Mouse (Mus musculus) liver, embryonic 11.5 days (tissue): ENCODE results near the gene Cptp. TPM values are rescaled to one million over a fixed set of nuclear protein-coding genes. Genes with fewer than 3 reads are reported as not detected.

Experiments used
- microRNA-seq: library from miRNA; unstranded; fragments of <30 nt; microRNA quantifications from one replicate; pipeline ENCODE4, GENCODE M21; 2017; ENCODE audit warnings: borderline number of aligned reads
- polyA plus RNA-seq: library from polyadenylated mRNA; unstranded; fragments of >200 nt; fragmentation: Nextera tagmentation; extraction: Ambion mirVana; gene quantifications from 2 replicates; pipeline ENCODE4 v1.2.1, GENCODE M21; 2014

Gene Cptp
- polyA plus RNA-seq, 1 experiment from 2014 or later = 16.4 TPM

Small RNA genes lying within 50 kb of the gene (microRNA-seq; reads per million reads assigned to microRNA genes)
- gene Gm22991 = not detected

Other genes starting within 250 kb of the Cptp start
- 57.9 and 64.9 TPM in 2 replicates for gene Cdk11b, start 244.6 kb downstream of the Cptp start, polyA plus RNA-seq
- gene Gm10563, start 224.0 kb downstream of the Cptp start, polyA plus RNA-seq = not detected in 2 replicates
- 13.6 and 13.7 TPM in 2 replicates for gene Mmp23, start 216.1 kb downstream of the Cptp start, polyA plus RNA-seq
- 10.4 and 12.2 TPM in 2 replicates for gene Mib2, start 200.2 kb downstream of the Cptp start, polyA plus RNA-seq
- gene Fndc10, start 175.1 kb downstream of the Cptp start, polyA plus RNA-seq = 0.86 and 1.4 TPM in 2 replicates
- 122 and 125 TPM in 2 replicates for gene Ssu72, start 164.6 kb downstream of the Cptp start, polyA plus RNA-seq
- 0.69 and 0.70 TPM in 2 replicates for gene Tmem240, start 134.6 kb downstream of the Cptp start, polyA plus RNA-seq
- gene Atad3a, start 108.3 kb downstream of the Cptp start, polyA plus RNA-seq = 156 and 161 TPM in 2 replicates
- gene Vwa1, start 94.7 kb downstream of the Cptp start, polyA plus RNA-seq = 1.2 and 1.3 TPM in 2 replicates
- gene Tmem88b, start 83.6 kb downstream of the Cptp start, polyA plus RNA-seq = 0.25 and 0.39 TPM in 2 replicates
- gene Ankrd65, start 79.0 kb downstream of the Cptp start, polyA plus RNA-seq = not detected in 2 replicates
- 312 and 326 TPM in 2 replicates for gene Mrpl20, start 66.6 kb downstream of the Cptp start, polyA plus RNA-seq
- 132 and 140 TPM in 2 replicates for gene Ccnl2, start 57.0 kb downstream of the Cptp start, polyA plus RNA-seq
- 199 and 212 TPM in 2 replicates for gene Aurkaip1, start 38.2 kb downstream of the Cptp start, polyA plus RNA-seq
- 14.9 and 16.6 TPM in 2 replicates for gene Mxra8, start 29.8 kb downstream of the Cptp start, polyA plus RNA-seq
- gene Dvl1, start 22.0 kb downstream of the Cptp start, polyA plus RNA-seq = 7.0 and 11.0 TPM in 2 replicates
- gene Tas1r3, start 6.1 kb downstream of the Cptp start, polyA plus RNA-seq = 0.22 and 0.26 TPM in 2 replicates
- 79.3 and 86.8 TPM in 2 replicates for gene Ints11, start 106 bp upstream of the Cptp start, polyA plus RNA-seq
- gene Pusl1, start 22.3 kb upstream of the Cptp start, polyA plus RNA-seq = 48.5 and 49.1 TPM in 2 replicates
- gene Acap3, start 22.4 kb upstream of the Cptp start, polyA plus RNA-seq = 16.1 and 17.9 TPM in 2 replicates
- gene Ube2j2, start 74.4 kb upstream of the Cptp start, polyA plus RNA-seq = 123 TPM in 2 replicates
- gene C1qtnf12, start 92.9 kb upstream of the Cptp start, polyA plus RNA-seq = 56.9 and 59.0 TPM in 2 replicates
- 12.1 and 13.0 TPM in 2 replicates for gene B3galt6, start 123.2 kb upstream of the Cptp start, polyA plus RNA-seq
- 130 TPM in 2 replicates for gene Sdf4, start 123.4 kb upstream of the Cptp start, polyA plus RNA-seq
- 0.85 TPM in 1 of 2 replicates, not detected in the other for gene Tnfrsf4, start 144.4 kb upstream of the Cptp start, polyA plus RNA-seq
- gene Tnfrsf18, start 156.7 kb upstream of the Cptp start, polyA plus RNA-seq = 0.92 and 1.0 TPM in 2 replicates
- gene Ttll10, start 190.0 kb upstream of the Cptp start, polyA plus RNA-seq = 0.12 and 0.56 TPM in 2 replicates
- 34.5 and 39.4 TPM in 2 replicates for gene 9430015G10Rik, start 240.5 kb upstream of the Cptp start, polyA plus RNA-seq